Mouse (Mus musculus) liver, postnatal 0 days (tissue): ENCODE measurements around the gene Hesx1. TPM values are rescaled to one million over a fixed set of nuclear protein-coding genes. Genes with fewer than 3 reads are reported as not detected.

Source experiments
- ATAC-seq: fragments of 200-750 bp; cut with Nextera tagmentation; 2 replicates; pipeline ENCODE4 v1.8.0; 2017; ENCODE audit warnings: mild to moderate bottlenecking, moderate library complexity
- DNase-seq: peaks from one replicate; pipeline ENCODE4 v3.0.0-alpha.2; 2016
- H3K27ac ChIP-seq: fragments of 300-500 bp; sonication (generic); 2 replicates; pipeline ENCODE4 v1.5.1; 2014; ENCODE audit warnings: antibody characterized with exemption, moderate library complexity, mild to moderate bottlenecking, low read depth
- H3K27me3 ChIP-seq: fragments of 300-500 bp; sonication (generic); 2 replicates; pipeline ENCODE4 v1.6.1; 2014; ENCODE audit warnings: low read length, control low read depth, mixed read lengths; ENCODE audit not compliant: insufficient read depth
- H3K36me3 ChIP-seq: fragments of 300-500 bp; sonication (generic); replicated peaks from 2 replicates; pipeline ENCODE4 v1.6.1; 2014; ENCODE audit warnings: mild to moderate bottlenecking, control low read depth, low read length, moderate library complexity, mixed read lengths; ENCODE audit not compliant: insufficient read depth
- H3K4me1 ChIP-seq: fragments of 300-500 bp; sonication (generic); 2 replicates; pipeline ENCODE4 v1.6.1; 2014; ENCODE audit warnings: antibody characterized with exemption, mild to moderate bottlenecking, control low read depth; ENCODE audit not compliant: insufficient read depth
- H3K4me2 ChIP-seq: fragments of 300-500 bp; sonication (generic); 2 replicates; pipeline ENCODE4 v1.6.1; 2014; ENCODE audit warnings: low read depth, mild to moderate bottlenecking, low read length, moderate library complexity, mixed read lengths
- H3K4me3 ChIP-seq: fragments of 300-500 bp; sonication (generic); 2 replicates; pipeline ENCODE4 v1.5.1; 2014; ENCODE audit warnings: low read depth, low read length
- H3K9ac ChIP-seq: fragments of 300-500 bp; sonication (generic); replicated peaks from 2 replicates; pipeline ENCODE4 v1.6.1; 2014; ENCODE audit warnings: mild to moderate bottlenecking, moderate library complexity
- H3K9me3 ChIP-seq: fragments of 300-500 bp; sonication (generic); 2 replicates; pipeline ENCODE4 v1.6.1; 2016; ENCODE audit warnings: mild to moderate bottlenecking, control low read depth, low read length, mixed read lengths
- CTCF ChIP-seq: sonication (generic); IDR thresholded peaks from 2 replicates; pipeline ENCODE4 v1.5.1; 2016; ENCODE audit warnings: antibody characterized with exemption, low read depth
- EP300 ChIP-seq: IDR thresholded peaks from 2 replicates; pipeline ENCODE4 v1.6.1; 2016; ENCODE audit warnings: antibody characterized with exemption, low read depth, mild to moderate bottlenecking
- WGBS: fragments of 180-500 bp; shearing (Covaris S2); extraction: QIAGEN DNeasy Blood & Tissue Kit; methylation state at CpG from one replicate; pipeline ENCODE4 v1.1.7; 2014; ENCODE audit not compliant: insufficient replicate concordance; 5-methylcytosine and 5-hydroxymethylcytosine counted together
- polyA plus RNA-seq: library from polyadenylated mRNA; unstranded; fragments of >200 nt; fragmentation: Nextera tagmentation; extraction: Ambion mirVana; gene quantifications from 2 replicates; pipeline ENCODE4 v1.2.1, GENCODE M21; 2015

The Hesx1 gene
- polyA plus RNA-seq, 1 experiment from 2014 or later = 2.3 TPM

GRCm38 (mm10) chr14:27000386-27000785 is 6.2 kb downstream of the Hesx1 start:
- ATAC-seq (peak; percentile 64), DNase-seq (no peak)
- TF ChIP-seq CTCF = no peak
- TF ChIP-seq EP300 = no peak
- Histone ChIP-seq H3K9ac (peak overlapping the region; percentile 19), H3K4me2 (peak overlapping the region; percentile 50), H3K27ac (no peak overlapping the region), H3K4me3 (peak overlapping the region; percentile 32), H3K36me3 (no peaks in the 10 kb centered on the region), H3K4me1 (no peaks in the 10 kb centered on the region), H3K27me3 (no peaks in the 10 kb centered on the region), H3K9me3 (no peaks in the 10 kb centered on the region)
- WGBS = 16% methylated on average over 11 of the region's 11 CpGs

- WGBS = 65% methylated on average over 7 of the region's 7 CpGs
- no peak for TF ChIP-seq CTCF
- TF ChIP-seq EP300 = no peak
- Histone ChIP-seq H3K4me2 (no peak overlapping the region), H3K27me3 (no peaks in the 10 kb centered on the region), H3K9ac (no peak overlapping the region), H3K27ac (no peak overlapping the region), H3K9me3 (no peaks in the 10 kb centered on the region), H3K36me3 (no peaks in the 10 kb centered on the region), H3K4me3 (no peak overlapping the region), H3K4me1 (no peaks in the 10 kb centered on the region)
- peak; percentile 44 for DNase-seq
- no peak for ATAC-seq
Observed at GRCm38 (mm10) chr14:27004906-27005305, 10.7 kb downstream of the Hesx1 start.

GRCm38 (mm10) chr14:27005937-27006336 is 11.7 kb downstream of the Hesx1 start:
- H3K9me3 ChIP-seq = no peaks in the 10 kb centered on the region
- WGBS = 42% methylated on average over 6 of the region's 6 CpGs

GRCm38 (mm10) chr14:27011561-27011960 is 17.3 kb downstream of the Hesx1 start:
- no peak overlapping the region for H3K27ac ChIP-seq
- no peak overlapping the region for H3K4me3 ChIP-seq
- no peak for TF ChIP-seq EP300
- no peak; the same call in 1 of the 2 replicates for TF ChIP-seq CTCF
- ATAC-seq (no peak), DNase-seq (no peak)
- no peaks in the 10 kb centered on the region for H3K36me3 ChIP-seq
- no peaks in the 10 kb centered on the region for H3K4me1 ChIP-seq
- 71% methylated on average over 5 of the region's 5 CpGs for WGBS
- no peak overlapping the region for H3K4me2 ChIP-seq
- H3K9ac ChIP-seq = no peak overlapping the region
- H3K9me3 ChIP-seq = no peaks in the 10 kb centered on the region
- no peaks in the 10 kb centered on the region for H3K27me3 ChIP-seq

More at GRCm38 (mm10) chr14:27005937-27006336, 11.7 kb downstream of the Hesx1 start:
- ATAC-seq = no peak
- no peak for DNase-seq
- Histone ChIP-seq H3K27me3 (no peaks in the 10 kb centered on the region), H3K4me2 (no peak overlapping the region), H3K4me1 (no peaks in the 10 kb centered on the region), H3K4me3 (no peak overlapping the region), H3K27ac (no peak overlapping the region), H3K36me3 (no peaks in the 10 kb centered on the region), H3K9ac (no peak overlapping the region)
- TF ChIP-seq EP300 = no peak
- no peak for TF ChIP-seq CTCF

GRCm38 (mm10) chr14:27013658-27014057 is 19.4 kb downstream of the Hesx1 start:
- no peak for DNase-seq
- Histone ChIP-seq H3K9me3 (no peaks in the 10 kb centered on the region), H3K36me3 (no peaks in the 10 kb centered on the region), H3K9ac (no peak overlapping the region), H3K27ac (no peak overlapping the region), H3K27me3 (no peaks in the 10 kb centered on the region), H3K4me1 (no peaks in the 10 kb centered on the region), H3K4me2 (no peak overlapping the region), H3K4me3 (no peak overlapping the region)
- no peak for ATAC-seq
- no peak for TF ChIP-seq CTCF
- no peak for TF ChIP-seq EP300
- WGBS = 48% methylated on average over 4 of the region's 4 CpGs

GRCm38 (mm10) chr14:27017936-27018335 is 23.7 kb downstream of the Hesx1 start:
- Histone ChIP-seq H3K9ac (no peak overlapping the region), H3K4me1 (no peaks in the 10 kb centered on the region), H3K27me3 (no peaks in the 10 kb centered on the region), H3K36me3 (no peaks in the 10 kb centered on the region), H3K4me3 (no peak overlapping the region), H3K9me3 (no peaks in the 10 kb centered on the region), H3K27ac (no peak overlapping the region), H3K4me2 (no peak overlapping the region)
- WGBS = 77% methylated on average over 2 of the region's 2 CpGs
- no peak for DNase-seq
- no peak for ATAC-seq
- TF ChIP-seq CTCF = no peak
- no peak for TF ChIP-seq EP300

- H3K9me3 ChIP-seq = no peaks in the 10 kb centered on the region
- no peak overlapping the region for H3K4me2 ChIP-seq
- WGBS = 78% methylated on average over 14 of the region's 14 CpGs
- TF ChIP-seq EP300 = no peak
- no peak for TF ChIP-seq CTCF
- no peak overlapping the region for H3K27ac ChIP-seq
- no peaks in the 10 kb centered on the region for H3K36me3 ChIP-seq
- ATAC-seq (no peak), DNase-seq (no peak)
- no peak overlapping the region for H3K9ac ChIP-seq
- H3K27me3 ChIP-seq = no peaks in the 10 kb centered on the region
- H3K4me3 ChIP-seq = no peak overlapping the region
- H3K4me1 ChIP-seq = no peaks in the 10 kb centered on the region
Observed at GRCm38 (mm10) chr14:27019850-27020249, 25.6 kb downstream of the Hesx1 start.
